Mouse (Mus musculus) right cerebral cortex, postnatal 4 days (tissue): ENCODE data around the gene Gm29735.
"Not testable (repeated sequence)": the region's sequence is repeated elsewhere in the genome, so short reads cannot be mapped to it uniquely, and the experiment has no call there.

Experiments
- DNase-seq: peaks from one replicate; pipeline ENCODE4 v3.0.0-alpha.2; 2022

Gm29735 gene

GRCm38 (mm10) chr7:142157013-142157412, at the start of gene Gm29735:
TSS of gene Gm29735 (minus strand) at chr7:142157113.
- not testable (repeated sequence) for DNase-seq

- DNase-seq: no peak
Observed at GRCm38 (mm10) chr7:142205488-142205887, 48.6 kb upstream of the Gm29735 start.

- DNase-seq: no peak
Observed at GRCm38 (mm10) chr7:142201064-142201463, 44.2 kb upstream of the Gm29735 start, which contains the start of gene Krtap5-3. TSS of gene Krtap5-3 (plus strand) at chr7:142201364.

- DNase-seq: no peak
Observed at GRCm38 (mm10) chr7:142198748-142199147, 41.8 kb upstream of the Gm29735 start.

- DNase-seq: no peak
Observed at GRCm38 (mm10) chr7:142190289-142190688, 33.4 kb upstream of the Gm29735 start, which contains the start of gene Gm10153. TSS of gene Gm10153 (minus strand) at chr7:142190389.

- no peak for DNase-seq
Observed at GRCm38 (mm10) chr7:142188156-142188555, 31.2 kb upstream of the Gm29735 start.

- DNase-seq: no peak
Observed at GRCm38 (mm10) chr7:142181021-142181420, 24.1 kb upstream of the Gm29735 start.

- DNase-seq: no peak
Observed at GRCm38 (mm10) chr7:142178685-142179084, 21.8 kb upstream of the Gm29735 start.

- not testable (repeated sequence) for DNase-seq
Observed at GRCm38 (mm10) chr7:142175905-142176304, 19.0 kb upstream of the Gm29735 start, which contains the start of gene Krtap5-2. TSS of gene Krtap5-2 (minus strand) at chr7:142176005.

GRCm38 (mm10) chr7:142169836-142170235, 12.9 kb upstream of the Gm29735 start:
- DNase-seq: no peak

- not testable (repeated sequence) for DNase-seq
Observed at GRCm38 (mm10) chr7:142165639-142166038, 8.7 kb upstream of the Gm29735 start, which contains the start of gene Gm4553. TSS of gene Gm4553 (minus strand) at chr7:142165739.

- no peak for DNase-seq
Observed at GRCm38 (mm10) chr7:142159366-142159765, 2.5 kb upstream of the Gm29735 start.

- no peak for DNase-seq
Observed at GRCm38 (mm10) chr7:142155308-142155707, 1.6 kb downstream of the Gm29735 start.

- DNase-seq: no peak
Observed at GRCm38 (mm10) chr7:142152191-142152590, 4.7 kb downstream of the Gm29735 start.

- no peak for DNase-seq
Observed at GRCm38 (mm10) chr7:142148633-142149032, 8.3 kb downstream of the Gm29735 start.

GRCm38 (mm10) chr7:142146033-142146432, 10.9 kb downstream of the Gm29735 start:
- peak; percentile 12 for DNase-seq

GRCm38 (mm10) chr7:142145413-142145940, 11.4 kb downstream of the Gm29735 start:
- no peak for DNase-seq

GRCm38 (mm10) chr7:142144507-142144906, 12.4 kb downstream of the Gm29735 start, which contains the start of gene Gm45337:
TSS of gene Gm45337 (minus strand) at chr7:142144607.
- no peak for DNase-seq

GRCm38 (mm10) chr7:142143506-142144010, 13.4 kb downstream of the Gm29735 start:
- not testable (repeated sequence) for DNase-seq

GRCm38 (mm10) chr7:142140696-142141095, 16.2 kb downstream of the Gm29735 start:
- DNase-seq: no peak

GRCm38 (mm10) chr7:142135934-142136333, 21.0 kb downstream of the Gm29735 start, which contains the start of gene Gm39115:
TSS of gene Gm39115 (minus strand) at chr7:142136034.
- DNase-seq: not testable (repeated sequence)

- DNase-seq: peak; percentile 35
Observed at GRCm38 (mm10) chr7:142134206-142134995, 22.5 kb downstream of the Gm29735 start.

- DNase-seq: no peak
Observed at GRCm38 (mm10) chr7:142128843-142129242, 28.1 kb downstream of the Gm29735 start.

GRCm38 (mm10) chr7:142120629-142121028, 36.3 kb downstream of the Gm29735 start, which contains the start of gene Gm45618:
TSS of gene Gm45618 (minus strand) at chr7:142120729.
- DNase-seq: not testable (repeated sequence)
